Mouse (Mus musculus): ENCODE measurements at regions not wholly inside any gene's neighbourhood (a gene's known extent, or its start where the extent isn't known, plus 50 kb on each side); places are given as distances from the start of the nearest gene placed in this dataset.

- DNase-seq = no peak
These were observed 108.1 kb upstream of the Ctnnb1 start for GRCm38 (mm10) chr9:120820892-120821291.

DNA sequence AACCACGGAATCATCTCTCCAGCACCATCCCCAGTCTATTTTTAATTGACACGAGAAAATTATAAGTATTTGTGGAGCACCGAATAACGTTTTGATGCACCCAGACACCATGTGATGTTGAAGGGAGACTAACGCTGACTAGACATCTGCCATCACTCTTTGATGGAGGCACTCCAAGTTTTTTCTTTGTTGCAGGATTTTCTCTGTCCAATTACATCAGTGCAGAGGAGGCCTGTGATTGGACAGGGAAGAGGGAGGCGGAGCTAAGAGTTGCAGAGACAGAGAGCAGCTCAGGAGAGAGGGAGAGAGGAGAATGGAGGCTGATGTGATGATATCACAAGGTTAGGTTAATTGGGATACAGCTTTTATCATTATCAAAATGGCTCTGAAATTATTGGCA, 105.6 kb upstream of the Ctnnb1 start:
- DNase-seq = no peak

DNA sequence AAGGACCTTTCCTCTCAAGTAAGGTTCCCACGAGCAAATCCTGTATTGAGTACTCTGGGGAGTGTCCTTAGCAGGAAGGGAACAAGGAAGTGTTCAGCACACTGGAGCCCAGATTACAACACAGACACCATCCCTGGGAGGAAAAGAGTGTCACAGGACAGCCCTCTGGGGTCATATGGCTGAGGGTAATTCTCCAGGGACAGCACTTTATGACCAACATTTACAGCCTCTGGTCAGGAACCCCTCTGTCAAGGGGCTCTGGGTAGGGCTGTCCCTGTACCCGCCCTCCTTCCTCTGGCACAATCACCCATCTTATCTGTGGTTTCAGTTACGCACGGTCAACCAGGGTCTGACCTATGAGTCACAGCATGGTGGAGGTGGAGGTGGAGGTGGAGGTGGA, 102.8 kb upstream of the Ctnnb1 start:
- no peak for DNase-seq

GRCm38 (mm10) chr9:120830526-120830925, 98.5 kb upstream of the Ctnnb1 start:
- DNase-seq = no peak

- DNase-seq = no peak
These were observed 94.8 kb upstream of the Ctnnb1 start for GRCm38 (mm10) chr9:120834166-120834565.

DNA sequence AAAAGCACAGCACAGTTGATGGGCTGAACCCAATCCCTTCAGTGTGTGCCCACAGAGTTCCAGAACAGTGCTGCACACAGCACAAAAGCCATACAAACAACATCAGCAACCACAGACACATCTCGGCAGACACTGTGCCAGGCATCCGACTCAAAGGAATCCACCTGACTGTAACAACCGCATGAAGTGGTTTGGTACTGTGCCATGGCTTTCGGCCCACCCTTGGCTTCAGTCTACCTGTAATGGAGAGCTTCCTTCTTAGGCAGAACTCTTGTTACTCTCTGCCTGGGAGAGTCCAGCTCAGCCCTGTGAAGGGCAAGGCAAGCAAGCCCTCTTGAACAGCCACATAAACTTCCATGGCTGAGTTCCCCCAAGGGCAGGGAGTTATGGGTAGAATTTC, 93.4 kb upstream of the Ctnnb1 start:
- DNase-seq = no peak

DNA sequence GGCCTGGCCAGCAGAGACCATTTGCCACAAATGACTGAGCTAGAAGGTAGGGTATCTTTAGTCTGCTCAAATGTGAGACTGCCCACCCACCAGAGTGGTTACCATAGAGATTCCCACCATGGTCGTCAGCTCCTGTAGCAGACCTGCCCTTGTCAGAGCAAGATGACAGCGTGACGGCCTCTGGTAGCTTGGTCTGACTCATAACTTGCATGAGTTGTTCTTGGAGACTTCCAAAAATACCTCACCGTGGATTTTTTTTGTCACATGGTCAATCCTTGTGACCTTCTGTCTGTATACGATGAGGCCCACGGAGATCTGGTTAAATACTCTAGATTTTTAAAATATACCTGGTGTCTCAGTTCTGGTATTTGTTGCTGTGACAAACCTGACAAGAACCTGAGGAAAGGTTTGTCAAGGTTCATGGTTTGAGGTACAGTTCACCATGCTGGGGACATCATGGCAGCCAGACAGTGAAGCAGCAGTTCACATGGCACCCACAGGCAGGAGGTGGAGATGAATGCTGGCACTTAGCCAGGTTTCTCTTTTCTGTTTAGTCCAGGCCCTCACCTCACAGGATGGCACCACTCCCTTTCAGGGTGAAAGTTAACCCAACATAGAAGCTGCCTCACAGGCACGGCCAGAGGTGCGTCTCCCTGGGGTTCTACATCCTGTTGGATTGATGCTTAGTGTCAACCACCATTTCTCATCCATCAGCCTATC, 91.4 kb upstream of the Ctnnb1 start:
- DNase-seq = no peak

DNA sequence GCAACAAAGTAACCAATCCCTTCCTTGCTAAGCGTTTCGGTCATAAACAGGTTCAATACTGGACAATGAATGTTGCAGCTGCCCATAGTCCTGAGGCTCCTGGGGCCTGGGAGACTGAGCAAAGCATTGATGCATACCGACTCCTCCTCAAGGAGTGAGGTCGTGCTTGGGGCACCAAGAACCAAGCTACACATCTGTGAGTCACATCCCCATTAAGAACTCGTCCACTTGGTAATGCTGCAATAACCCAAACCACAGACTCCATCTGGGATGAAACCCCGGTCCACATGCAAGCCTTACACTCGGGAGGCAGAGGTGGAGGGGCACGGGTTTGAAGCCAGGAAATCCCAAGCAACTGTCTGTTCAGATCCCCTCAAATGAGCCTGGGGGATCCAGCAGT, 85.3 kb upstream of the Ctnnb1 start:
- no peak for DNase-seq

DNA sequence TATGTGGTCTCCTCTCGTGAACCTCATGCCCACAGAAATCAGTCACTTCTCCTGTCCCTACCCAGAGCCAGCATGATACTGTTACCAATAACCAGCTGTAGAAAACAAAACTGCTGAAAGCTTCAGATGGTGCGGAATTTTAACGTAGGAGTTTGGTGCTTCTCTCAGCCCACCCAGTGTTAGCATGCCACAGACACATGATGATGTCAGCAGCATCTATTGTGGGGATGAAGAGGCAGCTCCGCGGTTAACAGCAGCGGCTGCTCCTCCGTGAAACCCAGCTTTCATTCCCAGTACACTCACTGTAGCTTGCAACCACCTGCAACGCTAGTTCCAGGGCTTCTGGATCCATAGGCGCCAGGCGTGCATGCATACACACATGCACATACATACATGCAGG, 83.5 kb upstream of the Ctnnb1 start:
- DNase-seq = no peak

DNA sequence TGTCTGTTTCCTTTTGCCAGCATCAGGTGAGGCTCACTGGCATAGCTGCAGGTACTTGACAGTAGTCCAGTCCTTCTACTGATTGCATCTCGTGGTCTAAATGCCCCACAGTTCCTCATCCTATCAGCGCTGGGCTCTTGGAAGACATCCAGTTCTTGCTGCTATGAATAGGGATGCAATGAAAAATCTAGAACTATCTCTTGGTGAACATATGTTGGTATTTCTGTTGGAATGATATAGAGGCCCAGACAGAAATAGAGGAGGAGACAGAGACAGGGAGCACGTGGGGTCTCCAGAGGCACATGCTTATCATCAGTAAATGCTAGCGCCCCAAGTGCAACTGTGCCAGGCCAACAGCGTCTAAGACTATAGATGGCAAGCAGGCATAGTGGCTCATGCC, 81.4 kb upstream of the Ctnnb1 start:
- peak; percentile 33 for DNase-seq

- DNase-seq = no peak
These were observed 80.1 kb upstream of the Ctnnb1 start for GRCm38 (mm10) chr9:120848962-120849361.

DNA sequence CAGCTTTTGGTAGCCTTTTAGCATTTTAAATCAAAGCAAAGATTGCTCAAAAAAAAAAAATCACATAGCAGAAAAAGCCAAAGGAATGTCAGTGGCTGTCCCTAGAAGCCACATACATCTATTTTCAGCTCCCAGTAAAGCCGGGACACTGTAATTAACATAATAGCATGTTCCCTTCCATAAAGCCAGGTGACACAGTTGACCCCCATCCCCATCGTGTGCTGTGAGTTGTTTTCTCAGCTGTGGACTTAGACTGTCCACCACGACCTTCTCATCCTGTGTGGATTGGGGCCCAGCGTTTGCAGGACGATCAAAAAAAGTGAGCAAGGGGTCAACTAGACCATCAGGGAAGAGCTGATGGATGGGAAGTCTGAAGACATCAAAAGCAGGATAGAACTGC, 78.9 kb upstream of the Ctnnb1 start:
- DNase-seq = no peak

DNA sequence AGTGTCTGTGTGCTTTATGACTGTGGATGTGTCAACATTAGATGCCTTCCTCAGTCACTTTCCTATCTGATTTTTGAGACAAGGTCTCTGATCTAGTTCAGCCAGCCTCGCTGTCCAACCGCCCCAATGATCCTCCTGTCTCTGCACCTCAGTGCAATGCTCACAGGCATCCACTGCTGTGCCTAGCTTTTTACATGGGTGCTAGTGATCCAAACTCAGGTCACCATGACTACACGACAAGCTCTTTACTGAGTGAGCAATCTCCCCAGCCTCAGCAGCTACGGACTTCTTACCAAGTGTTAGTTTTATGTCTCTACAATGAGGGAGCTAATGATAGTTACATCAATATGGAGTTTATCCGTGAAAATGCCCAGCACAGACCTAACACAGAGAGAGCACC, 77.1 kb upstream of the Ctnnb1 start:
- DNase-seq = no peak

- no peak for DNase-seq
These were observed 76.4 kb upstream of the Ctnnb1 start for GRCm38 (mm10) chr9:120852572-120852971.

GRCm38 (mm10) chr9:120853032-120853597, 75.9 kb upstream of the Ctnnb1 start:
- DNase-seq = no peak

GRCm38 (mm10) chr9:120854351-120854750, 74.7 kb upstream of the Ctnnb1 start:
- DNase-seq = no peak

DNA sequence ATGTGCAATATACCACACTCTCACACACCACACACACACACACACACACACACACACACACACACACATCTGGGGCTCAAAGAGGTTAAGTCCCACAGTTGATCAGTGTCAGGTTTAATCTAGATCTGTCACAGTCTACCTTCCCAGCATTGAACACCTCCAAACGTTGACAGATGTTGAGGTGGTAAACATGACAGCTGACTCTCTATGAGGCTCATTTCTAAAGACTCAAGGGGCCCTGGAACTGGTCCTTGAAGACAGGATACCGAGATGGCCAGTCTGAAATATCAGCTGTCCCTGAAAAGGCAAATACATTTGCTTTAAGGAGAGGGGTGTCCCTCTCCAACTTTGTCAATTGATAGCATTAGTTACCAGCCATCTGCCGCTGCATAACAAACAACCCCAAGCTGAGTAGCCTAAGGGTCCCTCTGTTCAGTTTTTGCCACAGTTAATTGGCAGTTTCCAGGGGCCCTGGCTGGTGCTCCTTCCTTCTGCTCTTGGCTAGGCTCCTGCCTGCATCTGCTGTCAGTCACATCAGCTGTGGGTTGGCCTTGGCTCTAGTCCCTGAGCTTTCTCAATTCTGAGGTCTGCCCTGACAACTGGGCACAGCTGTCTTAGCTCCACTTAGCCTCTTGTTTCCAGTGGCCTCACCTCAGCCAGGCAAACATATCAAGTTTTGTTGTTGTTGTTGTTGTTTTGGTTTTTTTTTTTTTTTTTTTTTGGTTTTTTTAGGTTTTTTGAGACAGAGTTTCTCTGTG, 73.5 kb upstream of the Ctnnb1 start:
- DNase-seq = no peak

- DNase-seq = no peak
These were observed 71.0 kb upstream of the Ctnnb1 start for GRCm38 (mm10) chr9:120857849-120858510.

DNA sequence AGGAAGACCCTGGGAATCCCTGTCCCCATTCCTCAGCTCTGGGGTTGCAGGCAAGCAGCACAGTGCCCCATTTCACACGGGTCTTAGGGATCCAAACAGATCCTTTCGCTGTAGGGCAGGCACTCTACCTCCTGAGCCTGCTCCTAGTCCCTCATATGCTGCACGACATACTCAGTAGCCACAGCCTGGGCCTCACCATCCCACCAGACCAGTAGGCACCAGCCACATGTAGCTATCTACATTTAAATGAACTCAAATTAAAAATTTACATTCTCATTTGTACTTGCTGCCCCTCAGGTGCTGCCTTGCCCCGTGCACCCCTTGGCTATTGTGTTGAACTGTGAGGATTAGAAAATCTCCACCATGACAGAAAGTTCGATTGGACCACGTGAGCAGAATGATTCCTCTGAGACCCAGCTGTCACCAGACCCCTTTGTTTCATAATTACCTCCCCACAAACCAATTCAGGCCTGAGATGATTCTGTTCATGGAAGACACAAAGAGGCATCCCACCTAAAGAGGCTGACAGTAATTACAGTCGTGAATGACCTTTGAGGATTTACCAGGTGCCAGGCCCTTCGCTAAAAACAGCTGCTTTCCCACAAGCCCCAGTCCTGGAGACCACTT, 67.9 kb upstream of the Ctnnb1 start:
- no peak for DNase-seq

- no peak for DNase-seq
These were observed 67.1 kb upstream of the Ctnnb1 start for GRCm38 (mm10) chr9:120861788-120862345.

- no peak for DNase-seq
These were observed 64.6 kb upstream of the Ctnnb1 start for GRCm38 (mm10) chr9:120864410-120864809.

- no peak for DNase-seq
These were observed 62.8 kb upstream of the Ctnnb1 start for GRCm38 (mm10) chr9:120866251-120866650.

- peak; percentile 48 for DNase-seq
These were observed 62.3 kb upstream of the Ctnnb1 start for GRCm38 (mm10) chr9:120866709-120867108.

All from right cerebral cortex, postnatal 4 days (tissue).